Mouse (Mus musculus) natural killer cell, adult 2 months (primary cell): ENCODE results near the gene Ephx1.
"Not testable (repeated sequence)": the region's sequence is repeated elsewhere in the genome, so short reads cannot be mapped to it uniquely, and the experiment has no call there.

ENCODE experiments used
- DNase-seq, 2 experiments: peaks; one replicate each; pipeline ENCODE4 v3.0.0; 2022; ENCODE audit warnings: low spot score in 2 of 2

Gene Ephx1

GRCm38 (mm10) chr1:181013446-181013845, 7.3 kb downstream of the Ephx1 start:
- DNase-seq = no peak

GRCm38 (mm10) chr1:181012416-181012815, 8.3 kb downstream of the Ephx1 start:
- DNase-seq = no peak

- DNase-seq = no peak
Observed at GRCm38 (mm10) chr1:181011601-181012000, 9.1 kb downstream of the Ephx1 start.

- no peak for DNase-seq
Observed at GRCm38 (mm10) chr1:181010171-181010932, 10.4 kb downstream of the Ephx1 start.

- no peak for DNase-seq
Observed at GRCm38 (mm10) chr1:181009754-181010153, 10.9 kb downstream of the Ephx1 start.

GRCm38 (mm10) chr1:181009011-181009590, 11.6 kb downstream of the Ephx1 start:
- DNase-seq = no peak

GRCm38 (mm10) chr1:181008266-181008665, 12.4 kb downstream of the Ephx1 start:
- DNase-seq = no peak

- no peak for DNase-seq
Observed at GRCm38 (mm10) chr1:181007831-181008230, 12.9 kb downstream of the Ephx1 start.

- DNase-seq = no peak
Observed at GRCm38 (mm10) chr1:181005331-181005730, 15.4 kb downstream of the Ephx1 start.

- DNase-seq = no peak
Observed at GRCm38 (mm10) chr1:181003790-181004189, 16.9 kb downstream of the Ephx1 start.

- no peak for DNase-seq
Observed at GRCm38 (mm10) chr1:181001621-181002020, 19.1 kb downstream of the Ephx1 start.

- no peak for DNase-seq
Observed at GRCm38 (mm10) chr1:181001217-181001616, 19.5 kb downstream of the Ephx1 start.

GRCm38 (mm10) chr1:181000501-181001092, 20.1 kb downstream of the Ephx1 start:
- no peak for DNase-seq

- peak; percentile 19 to 47 for DNase-seq
Observed at GRCm38 (mm10) chr1:180992142-180992541, 28.6 kb downstream of the Ephx1 start.

- DNase-seq = no peak
Observed at GRCm38 (mm10) chr1:180990671-180991070, 30.0 kb downstream of the Ephx1 start.

- peak; percentile 49 to 72 for DNase-seq
Observed at GRCm38 (mm10) chr1:180987759-180988158, 32.9 kb downstream of the Ephx1 start.

- no peak for DNase-seq
Observed at GRCm38 (mm10) chr1:180986701-180987100, 34.0 kb downstream of the Ephx1 start.

- not testable (repeated sequence) for DNase-seq
Observed at GRCm38 (mm10) chr1:180981298-180982046, 39.2 kb downstream of the Ephx1 start.

GRCm38 (mm10) chr1:180980464-180980863, 40.2 kb downstream of the Ephx1 start:
- DNase-seq = no peak

GRCm38 (mm10) chr1:180979484-180980251, 41.0 kb downstream of the Ephx1 start:
- DNase-seq = no peak

GRCm38 (mm10) chr1:180976110-180976679, 44.5 kb downstream of the Ephx1 start:
- peak; percentile 14 to 54 for DNase-seq
